Mouse (Mus musculus) adrenal gland, adult 2 months (tissue): ENCODE results near the gene Sema3b. TPM values are rescaled to one million over a fixed set of nuclear protein-coding genes. Genes with fewer than 3 reads are reported as not detected.
A peak's percentile ranks its signal among the peaks of the same experiment; 100 is the strongest.

Experiments
- DNase-seq: peaks from one replicate; pipeline ENCODE4 v3.0.0; 2021
- polyA plus RNA-seq: library from polyadenylated mRNA; depleted of rRNA; stranded (reverse); fragments of >200 nt; gene quantifications from 2 replicates; pipeline ENCODE4 v1.2.3, GENCODE M21; 2012
- total RNA-seq, 2 experiments: library from RNA; stranded (reverse); gene quantifications; 2 replicates each; pipeline ENCODE4 v1.2.3; 2021

Gene Sema3b
- total and polyA plus RNA-seq, 3 experiments, result 3.7 to 8.3 (median 4.1) TPM

- DNase-seq, result peak; percentile 91
These were observed 24.1 kb upstream of the Sema3b start for GRCm38 (mm10) chr9:107633091-107633660.

- DNase-seq, result peak; percentile 69
These were observed 23.4 kb upstream of the Sema3b start for GRCm38 (mm10) chr9:107632478-107632877.

GRCm38 (mm10) chr9:107631861-107632260 is 22.8 kb upstream of the Sema3b start:
- DNase-seq, result no peak

GRCm38 (mm10) chr9:107631311-107631826 is 22.3 kb upstream of the Sema3b start:
- no peak for DNase-seq

GRCm38 (mm10) chr9:107630576-107630975 is 21.5 kb upstream of the Sema3b start:
- DNase-seq, result no peak

GRCm38 (mm10) chr9:107629901-107630425 is 20.9 kb upstream of the Sema3b start:
- peak; percentile 8 for DNase-seq

- DNase-seq, result no peak
These were observed 20.3 kb upstream of the Sema3b start for GRCm38 (mm10) chr9:107629411-107629730.

GRCm38 (mm10) chr9:107628721-107629410 is 19.8 kb upstream of the Sema3b start:
- DNase-seq, result peak; percentile 65

GRCm38 (mm10) chr9:107627387-107628255 is 18.6 kb upstream of the Sema3b start:
- no peak for DNase-seq

- DNase-seq, result peak; percentile 75
These were observed 17.8 kb upstream of the Sema3b start for GRCm38 (mm10) chr9:107626844-107627277.

- no peak for DNase-seq
These were observed 17.3 kb upstream of the Sema3b start for GRCm38 (mm10) chr9:107626158-107626843.

GRCm38 (mm10) chr9:107625351-107626128 is 16.5 kb upstream of the Sema3b start:
- DNase-seq, result no peak

- DNase-seq, result no peak
These were observed 15.9 kb upstream of the Sema3b start for GRCm38 (mm10) chr9:107624951-107625350.

GRCm38 (mm10) chr9:107624539-107624938 is 15.5 kb upstream of the Sema3b start:
- DNase-seq, result peak; percentile 44

GRCm38 (mm10) chr9:107620954-107621353 is 11.9 kb upstream of the Sema3b start:
- DNase-seq, result no peak

- DNase-seq, result peak; percentile 72
These were observed 10.5 kb upstream of the Sema3b start for GRCm38 (mm10) chr9:107619546-107619879.

GRCm38 (mm10) chr9:107618778-107619545 is 9.9 kb upstream of the Sema3b start:
- peak; percentile 59 for DNase-seq

GRCm38 (mm10) chr9:107618098-107618497 is 9.1 kb upstream of the Sema3b start:
- DNase-seq, result peak; percentile 14

- no peak for DNase-seq
These were observed 8.4 kb upstream of the Sema3b start for GRCm38 (mm10) chr9:107617461-107617860.

GRCm38 (mm10) chr9:107615035-107615434 is 6.0 kb upstream of the Sema3b start:
- DNase-seq, result no peak
